Mouse (Mus musculus) MEL (cell line): ENCODE results near the gene Tnfsf11.

Experiments
- CHD2 ChIP-seq: IDR thresholded peaks from 2 replicates; pipeline ENCODE4 v1.6.1; 2011; ENCODE audit warnings: low read length, improper control_type of control experiment
- CTCF ChIP-seq, 3 experiments: IDR thresholded peaks in 2 of 3; conservative IDR thresholded peaks in 1 of 3; 2 replicates each; pipeline ENCODE4 v1.5.1; 2011 to 2012; ENCODE audit warnings: low read length in 3 of 3, low read depth in 2 of 3, mild to moderate bottlenecking in 2 of 3, improper control_type of control experiment in 1 of 3, inconsistent platforms in 1 of 3, mixed read lengths in 1 of 3, moderate library complexity in 1 of 3; ENCODE audit not compliant: control insufficient read depth in 1 of 3, insufficient read depth in 1 of 3, poor library complexity in 1 of 3, severe bottlenecking in 1 of 3
- E2F4 ChIP-seq: IDR thresholded peaks from 2 replicates; pipeline ENCODE4 v1.6.1; 2011; ENCODE audit warnings: low read depth, low read length, improper control_type of control experiment, borderline replicate concordance
- GATA1 ChIP-seq: IDR thresholded peaks from 2 replicates; pipeline ENCODE4 v1.6.1; 2011; ENCODE audit warnings: low read depth, low read length, improper control_type of control experiment
- JUND ChIP-seq: IDR thresholded peaks from 2 replicates; pipeline ENCODE4 v1.6.1; 2011; ENCODE audit warnings: low read depth, mild to moderate bottlenecking, improper control_type of control experiment, low read length
- POLR2AphosphoS2 ChIP-seq: IDR thresholded peaks from 2 replicates; pipeline ENCODE4 v1.6.1; 2011; ENCODE audit warnings: low read length, improper control_type of control experiment
- SIN3A ChIP-seq: IDR thresholded peaks from 2 replicates; pipeline ENCODE4 v1.6.1; 2012; ENCODE audit warnings: low read length, improper control_type of control experiment, inconsistent platforms
- TBP ChIP-seq: IDR thresholded peaks from 2 replicates; pipeline ENCODE4 v1.8.0; 2011; ENCODE audit warnings: low read depth, low read length, improper control_type of control experiment
- ZNF384 ChIP-seq: IDR thresholded peaks from 2 replicates; pipeline ENCODE4 v1.6.1; 2012; ENCODE audit warnings: low read depth, mild to moderate bottlenecking, inconsistent platforms, low read length, improper control_type of control experiment

DNA sequence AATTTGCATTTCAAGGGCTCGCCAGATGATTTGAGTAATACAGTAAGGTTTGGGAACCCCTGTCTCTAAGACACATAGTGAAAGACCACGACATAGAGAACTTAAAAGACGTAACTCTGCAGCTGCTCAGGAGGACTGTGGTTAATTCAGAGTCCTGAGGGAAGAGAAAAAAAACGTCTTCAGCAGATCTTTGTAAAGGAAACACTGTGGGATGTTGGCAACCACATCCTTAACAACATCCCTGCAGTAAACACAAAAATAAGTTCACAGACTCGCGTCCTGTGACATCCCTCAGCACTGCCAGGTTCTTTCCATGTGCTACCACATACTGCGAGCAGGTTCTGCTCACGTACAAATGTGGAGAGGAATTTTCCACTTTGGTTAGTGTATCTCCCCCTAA lies 48.9 kb upstream of the Tnfsf11 start:
- TF ChIP-seq POLR2AphosphoS2 (no peak), E2F4 (no peak), ZNF384 (no peak), CTCF (IDR thresholded peaks at IDR 0.05 in 2 of 3, conservative IDR thresholded peaks at IDR 0.05 in 1 of 3; ENCODE audit: control insufficient read depth in 1 of 3, insufficient read depth in 1 of 3, low read depth in 2 of 3, low read length in 3 of 3, poor library complexity in 1 of 3, severe bottlenecking in 1 of 3) (no peak), CHD2 (no peak), TBP (no peak), SIN3A (no peak), JUND (no peak), GATA1 (no peak)
